Mouse (Mus musculus) CD4-positive naive resting alpha-beta T cell, adult 76 days (primary cell): ENCODE results near the gene Mrps18c. TPM values are rescaled to one million over a fixed set of nuclear protein-coding genes. Genes with fewer than 3 reads are reported as not detected.

Source experiments
- total RNA-seq: library from RNA; stranded (reverse); gene quantifications from one replicate; pipeline ENCODE4 v1.2.4, GENCODE M21; 2023

The Mrps18c gene
- 64.5 TPM for total RNA-seq

GRCm38 (mm10) chr5:100798165-100798860 is at the start of gene Mrps18c, which contains the start of gene Helq:
Mrps18c (plus strand) TSS chr5:100798627.
Helq (minus strand) TSS chr5:100798598.

GRCm38 (mm10) chr5:100820483-100821184 is 22.2 kb downstream of the Mrps18c start, which contains the start of gene Abraxas1:
Abraxas1 (minus strand) TSS chr5:100820965.

GRCm38 (mm10) chr5:100845485-100845847 is 47.0 kb downstream of the Mrps18c start, which contains the start of gene Gpat3:
Gpat3 (plus strand) TSS chr5:100845713.

Other genes starting within 250 kb of the Mrps18c start
- gene Plac8, start 226.4 kb upstream of the Mrps18c start, total RNA-seq = 43.0 TPM
- 35.6 TPM for gene Coq2, start 123.5 kb upstream of the Mrps18c start, total RNA-seq
- 2.3 TPM for gene Hpse, start 78.9 kb upstream of the Mrps18c start, total RNA-seq
- 27.0 TPM for gene Helq, start within 50 bp of the Mrps18c start, total RNA-seq
- gene Abraxas1, start 22.3 kb downstream of the Mrps18c start, total RNA-seq = 18.7 TPM
- 6.0 TPM for gene Gpat3, start 47.1 kb downstream of the Mrps18c start, total RNA-seq